Mouse (Mus musculus) skeletal muscle tissue, postnatal 0 days (tissue): Measurements from ENCODE around the gene Tufm. TPM values are rescaled to one million over a fixed set of nuclear protein-coding genes. Genes with fewer than 3 reads are reported as not detected.

Source experiments
- polyA plus RNA-seq: library from polyadenylated mRNA; unstranded; fragments of >200 nt; fragmentation: Nextera tagmentation; extraction: Ambion mirVana; gene quantifications from 2 replicates; pipeline ENCODE4 v1.2.1, GENCODE M21; 2015

The Tufm gene
- polyA plus RNA-seq = 120 and 126 TPM in 2 replicates

DNA sequence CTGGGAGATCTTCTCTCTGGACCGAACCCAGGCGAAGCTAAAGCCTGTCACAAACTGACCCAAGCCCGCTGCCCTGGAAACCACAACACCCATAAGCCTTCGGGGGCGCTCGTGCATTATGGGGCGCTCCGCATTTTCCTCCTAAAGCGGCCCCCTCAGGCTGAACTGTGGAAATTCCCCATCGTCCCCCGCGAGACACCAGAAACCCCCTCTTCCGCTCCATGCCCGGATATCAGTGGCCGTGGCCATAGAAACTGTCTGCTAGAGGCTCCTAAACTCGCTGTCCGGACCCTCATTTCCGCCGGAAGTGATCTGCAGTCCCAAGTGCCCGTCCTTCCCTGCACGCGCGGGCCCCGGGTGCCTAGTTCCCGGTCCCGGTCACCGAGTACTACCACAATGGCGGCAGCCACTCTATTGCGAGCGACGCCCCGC lies at the start of gene Tufm:
Gene Tufm, plus strand, starts transcription at position 310 of the 432 bp plus-strand sequence.

DNA sequence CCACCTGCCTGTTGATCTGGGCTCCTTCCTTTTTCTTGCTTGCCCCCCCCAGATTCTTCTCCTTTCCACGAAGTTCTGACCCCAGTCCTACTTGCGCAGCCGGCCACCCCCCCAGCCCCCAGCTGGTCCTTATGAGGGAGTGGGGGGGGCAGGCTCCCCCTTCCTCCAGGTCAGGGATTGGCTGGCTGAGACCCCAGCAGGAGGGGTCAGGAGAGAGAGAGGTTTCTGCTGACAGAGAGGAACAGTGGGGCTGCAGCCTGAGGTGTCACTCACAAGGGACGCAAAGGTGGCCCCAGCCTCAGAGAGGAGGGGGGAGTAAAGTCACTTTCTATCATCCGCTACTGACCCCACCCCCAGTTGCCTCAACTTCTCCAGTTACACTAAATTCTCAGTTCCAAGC lies 24.2 kb upstream of the Tufm start, which contains the start of gene Atp2a1:
Gene Atp2a1, minus strand, starts transcription at position 105 of the 400 bp plus-strand sequence.

DNA sequence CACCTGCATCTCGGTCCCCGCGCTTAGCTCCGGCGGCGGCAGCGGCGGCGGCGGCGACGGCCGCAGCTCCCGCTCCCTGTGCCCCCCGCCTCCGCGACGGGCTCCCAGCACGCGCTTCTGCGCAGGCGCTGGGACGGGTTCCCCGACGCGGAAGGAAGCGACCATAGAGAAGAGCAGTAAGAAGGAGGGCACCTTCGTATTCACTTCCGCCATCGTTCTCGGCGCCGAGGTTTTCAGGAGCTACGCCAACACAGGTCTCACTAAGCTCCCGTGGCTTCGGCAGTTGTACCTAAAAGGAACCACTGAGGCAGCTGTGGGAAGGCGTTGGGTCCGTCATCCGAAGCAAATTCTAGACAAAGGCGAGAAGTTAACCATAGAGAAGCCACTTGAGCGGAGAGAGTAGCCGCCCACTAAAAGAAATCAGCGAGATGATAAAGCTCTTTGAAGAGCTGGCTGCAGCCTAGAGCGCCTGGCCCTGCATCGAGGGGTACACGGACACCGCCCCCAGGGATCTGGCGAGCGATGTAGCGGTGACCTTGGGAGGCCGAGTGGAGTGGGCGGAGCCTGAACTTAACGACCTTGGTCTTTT lies 12.1 kb upstream of the Tufm start, which contains the start of gene Sh2b1:
Gene Sh2b1, minus strand, starts transcription at position 432 of the 589 bp plus-strand sequence.

GRCm38 (mm10) chr7:126503273-126503878 lies 16.2 kb downstream of the Tufm start, which contains the start of gene Atxn2l:
Gene Atxn2l, minus strand, starts transcription at chr7:126503437.

Other genes starting within 250 kb of the Tufm start
- gene Sbk1, start 214.7 kb upstream of the Tufm start, polyA plus RNA-seq = 14.2 and 17.3 TPM in 2 replicates
- gene Lat, start 117.8 kb upstream of the Tufm start, polyA plus RNA-seq = 1.6 and 1.7 TPM in 2 replicates
- 27.8 and 28.4 TPM in 2 replicates for gene Spns1, start 109.9 kb upstream of the Tufm start, polyA plus RNA-seq
- 0.65 and 0.72 TPM in 2 replicates for gene Nfatc2ip, start 90.6 kb upstream of the Tufm start, polyA plus RNA-seq
- 0.17 and 0.21 TPM in 2 replicates for gene Cd19, start 72.5 kb upstream of the Tufm start, polyA plus RNA-seq
- 59.8 and 76.2 TPM in 2 replicates for gene Rabep2, start 58.6 kb upstream of the Tufm start, polyA plus RNA-seq
- 6,071 and 7,311 TPM in 2 replicates for gene Atp2a1, start 24.3 kb upstream of the Tufm start, polyA plus RNA-seq
- 39.5 and 42.1 TPM in 2 replicates for gene Sh2b1, start 11.9 kb upstream of the Tufm start, polyA plus RNA-seq
- gene Atxn2l, start 16.1 kb downstream of the Tufm start, polyA plus RNA-seq = 17.2 and 18.9 TPM in 2 replicates
- 125 and 130 TPM in 2 replicates for gene Eif3c, start 79.0 kb downstream of the Tufm start, polyA plus RNA-seq
- 0.72 and 1.1 TPM in 2 replicates for gene Apobr, start 97.6 kb downstream of the Tufm start, polyA plus RNA-seq
- 11.5 and 16.2 TPM in 2 replicates for gene Cln3, start 98.5 kb downstream of the Tufm start, polyA plus RNA-seq
- gene Il27, start 107.6 kb downstream of the Tufm start, polyA plus RNA-seq = not detected in 2 replicates
- gene Nupr1, start 143.5 kb downstream of the Tufm start, polyA plus RNA-seq = 28.9 and 66.2 TPM in 2 replicates
- 17.4 and 21.8 TPM in 2 replicates for gene Sgf29, start 161.9 kb downstream of the Tufm start, polyA plus RNA-seq
- gene Sult1a1, start 189.1 kb downstream of the Tufm start, polyA plus RNA-seq = 27.9 and 56.4 TPM in 2 replicates
- 73.2 and 75.7 TPM in 2 replicates for gene Bola2, start 208.0 kb downstream of the Tufm start, polyA plus RNA-seq
- 3.7 and 5.2 TPM in 2 replicates for gene Slx1b, start 208.4 kb downstream of the Tufm start, polyA plus RNA-seq
- 12.8 and 18.1 TPM in 2 replicates for gene Coro1a, start 220.4 kb downstream of the Tufm start, polyA plus RNA-seq